Mouse (Mus musculus) hindbrain, embryonic 12.5 days (tissue): ENCODE results near the gene Ptcd3. TPM values are rescaled to one million over a fixed set of nuclear protein-coding genes. Genes with fewer than 3 reads are reported as not detected.
"Not testable (repeated sequence)": the region's sequence is repeated elsewhere in the genome, so short reads cannot be mapped to it uniquely, and the experiment has no call there.

Experiments used
- ATAC-seq: fragments of 200-750 bp; cut with Nextera tagmentation; 2 replicates; pipeline ENCODE4 v1.8.0; 2017; ENCODE audit warnings: moderate TSS enrichment; ENCODE audit not compliant: low FRiP score
- H3K27ac ChIP-seq: fragments of 300-500 bp; sonication (generic); 2 replicates; pipeline ENCODE4 v1.5.1; 2016; ENCODE audit warnings: mild to moderate bottlenecking
- H3K27me3 ChIP-seq: fragments of 300-500 bp; sonication (generic); 2 replicates; pipeline ENCODE4 v1.6.1; 2016; ENCODE audit warnings: mild to moderate bottlenecking
- H3K36me3 ChIP-seq: fragments of 300-500 bp; sonication (generic); 2 replicates; pipeline ENCODE4 v1.6.1; 2016; ENCODE audit warnings: mild to moderate bottlenecking
- H3K4me1 ChIP-seq: fragments of 300-500 bp; sonication (generic); 2 replicates; pipeline ENCODE4 v1.6.1; 2016
- H3K4me2 ChIP-seq: fragments of 300-500 bp; sonication (generic); replicated peaks from 2 replicates; pipeline ENCODE4 v1.6.1; 2016; ENCODE audit warnings: mild to moderate bottlenecking
- H3K4me3 ChIP-seq: fragments of 300-500 bp; sonication (generic); 2 replicates; pipeline ENCODE4 v1.5.1; 2016; ENCODE audit warnings: mild to moderate bottlenecking
- H3K9ac ChIP-seq: fragments of 300-500 bp; sonication (generic); 2 replicates; pipeline ENCODE4 v1.6.1; 2016; ENCODE audit warnings: mild to moderate bottlenecking, moderate library complexity
- H3K9me3 ChIP-seq: fragments of 300-500 bp; sonication (generic); replicated peaks from 2 replicates; pipeline ENCODE4 v1.6.1; 2016; ENCODE audit warnings: mild to moderate bottlenecking
- WGBS: fragments of 180-500 bp; shearing (Covaris S2); methylation state at CpG from one replicate; pipeline ENCODE4 v1.1.7; 2016; 5-methylcytosine and 5-hydroxymethylcytosine counted together
- polyA plus RNA-seq: library from polyadenylated mRNA; unstranded; fragments of >200 nt; fragmentation: Nextera tagmentation; extraction: Ambion mirVana; gene quantifications from 2 replicates; pipeline ENCODE4 v1.2.1, GENCODE M21; 2016

Ptcd3 gene
- polyA plus RNA-seq, 1 experiment from 2014 or later, result 102 TPM

GRCm38 (mm10) chr6:71846906-71847305 is 61.6 kb downstream of the Ptcd3 start:
- not testable (repeated sequence) for ATAC-seq, H3K9me3 ChIP-seq, H3K27ac ChIP-seq, H3K9ac ChIP-seq, H3K4me2 ChIP-seq, H3K27me3 ChIP-seq, H3K4me3 ChIP-seq, H3K4me1 ChIP-seq
- 83% methylated on average over 6 of the region's 6 CpGs for WGBS
- H3K36me3 ChIP-seq, result peaks cover 32% of the 10 kb centered on the region

GRCm38 (mm10) chr6:71840597-71841290 is 67.8 kb downstream of the Ptcd3 start:
- H3K36me3 ChIP-seq, result 0 out of 2 replicates have a peak, but pooled peaks cover 10% of the 10 kb centered on the region
- no peak overlapping the region for H3K27ac ChIP-seq

GRCm38 (mm10) chr6:71839815-71840214 is 68.7 kb downstream of the Ptcd3 start:
- Histone ChIP-seq H3K27ac (no peak overlapping the region), H3K36me3 (0 out of 2 replicates have a peak, but pooled peaks cover 15% of the 10 kb centered on the region), H3K4me3 (no peak overlapping the region), H3K9me3 (no peaks in the 10 kb centered on the region), H3K9ac (no peak overlapping the region), H3K27me3 (no peaks in the 10 kb centered on the region), H3K4me2 (no peak overlapping the region), H3K4me1 (no peaks in the 10 kb centered on the region)
- no peak for ATAC-seq

More at GRCm38 (mm10) chr6:71840597-71841290, 67.8 kb downstream of the Ptcd3 start:
- Histone ChIP-seq H3K4me1 (no peaks in the 10 kb centered on the region), H3K9ac (no peak overlapping the region), H3K27me3 (no peaks in the 10 kb centered on the region), H3K4me3 (no peak overlapping the region), H3K9me3 (no peaks in the 10 kb centered on the region), H3K4me2 (no peak overlapping the region)
- no peak for ATAC-seq
- 97% methylated on average over 1 of the region's 1 CpGs for WGBS

- 67% methylated on average over 2 of the region's 2 CpGs for WGBS
- no peaks in the 10 kb centered on the region for H3K9me3 ChIP-seq
- H3K4me2 ChIP-seq, result no peak overlapping the region
- H3K27me3 ChIP-seq, result no peaks in the 10 kb centered on the region
- no peak for ATAC-seq
- no peak overlapping the region for H3K4me3 ChIP-seq
- peaks cover 9% of the 10 kb centered on the region for H3K4me1 ChIP-seq
- H3K27ac ChIP-seq, result no peak overlapping the region
- H3K9ac ChIP-seq, result no peak overlapping the region
- H3K36me3 ChIP-seq, result 0 out of 2 replicates have a peak, but pooled peaks cover 10% of the 10 kb centered on the region
These were observed 71.7 kb downstream of the Ptcd3 start for GRCm38 (mm10) chr6:71836811-71837210.

GRCm38 (mm10) chr6:71831581-71831960 is 77.0 kb downstream of the Ptcd3 start:
- Histone ChIP-seq H3K4me1 (peaks cover 12% of the 10 kb centered on the region), H3K36me3 (0 out of 2 replicates have a peak, but pooled peaks cover 10% of the 10 kb centered on the region), H3K9me3 (no peaks in the 10 kb centered on the region), H3K27ac (peak overlapping the region; percentile 90), H3K4me2 (peak overlapping the region; percentile 79), H3K9ac (peak overlapping the region; percentile 85), H3K4me3 (peak overlapping the region; percentile 97), H3K27me3 (no peaks in the 10 kb centered on the region)
- peak; percentile 100 for ATAC-seq
- WGBS, result 1% methylated on average over 21 of the region's 21 CpGs

- Histone ChIP-seq H3K27ac (peak within 1 kb of the TSS; percentile 90), H3K9me3 (no peaks in the 10 kb centered on the region), H3K4me1 (peaks cover 12% of the 10 kb centered on the region), H3K36me3 (0 out of 2 replicates have a peak, but pooled peaks cover 5% of the 10 kb centered on the region), H3K4me3 (peak within 1 kb of the TSS; percentile 97), H3K9ac (peak within 1 kb of the TSS; percentile 85), H3K4me2 (peak within 1 kb of the TSS; percentile 79), H3K27me3 (no peaks in the 10 kb centered on the region)
- peak; percentile 100 for ATAC-seq
- under 1% methylated on average over 64 of the region's 64 CpGs for WGBS
These were observed 77.6 kb downstream of the Ptcd3 start, which contains the start of gene Immt for GRCm38 (mm10) chr6:71830690-71831580. Gene Immt (plus strand): TSS chr6:71831331.

Other genes starting within 250 kb of the Ptcd3 start
- 122 and 126 TPM in 2 replicates for gene Reep1, start 201.2 kb downstream of the Ptcd3 start, polyA plus RNA-seq
- 41.9 and 47.1 TPM in 2 replicates for gene Mrpl35, start 81.8 kb downstream of the Ptcd3 start, polyA plus RNA-seq
- 153 and 160 TPM in 2 replicates for gene Immt, start 77.4 kb downstream of the Ptcd3 start, polyA plus RNA-seq
- 31.5 and 32.5 TPM in 2 replicates for gene Polr1a, start 303 bp upstream of the Ptcd3 start, polyA plus RNA-seq
- gene St3gal5, start 188.8 kb upstream of the Ptcd3 start, polyA plus RNA-seq, result 47.1 and 53.6 TPM in 2 replicates